20 mouse cellular contexts compared by ENCODE assay signal in genomic region chr4:75041930-75042579, GRCm38 (mm10).
DNase-seq lines count a peak whose midpoint lies in the region; ATAC-seq and TF ChIP-seq lines count a peak whose summit lies in the region.
"Had no signal": no experiment of that assay in that cellular context is flagged by ENCODE, and none has a peak within 500 bp of the region (broad histone marks: within the 10 kb centered on the region; RNA-seq: fewer than 3 reads in every experiment).

No protein-coding gene starts in this region.

- H3K27me3 ChIP-seq in G1E (ENCODE audit: insufficient read depth, low read length), result no peaks in the 10 kb centered on the region
- no peaks in the 10 kb centered on the region for H3K27me3 ChIP-seq in erythroblast, embryonic 14.5 days (ENCODE audit: control insufficient read depth)
- no peaks in the 10 kb centered on the region for H3K27me3 ChIP-seq in liver, embryonic 15.5 days
- H3K27me3 ChIP-seq in forebrain, embryonic 10.5 days (ENCODE audit: poor library complexity, severe bottlenecking), result no peaks in the 10 kb centered on the region
- H3K27me3 ChIP-seq: limb, embryonic 12.5 days; midbrain, embryonic 12.5 days had no signal

- peaks cover 6% of the 10 kb centered on the region; the same call in 1 of the 2 replicates for H3K4me1 ChIP-seq in G1E (ENCODE audit: insufficient read depth, low read depth, low read length)
- H3K4me1 ChIP-seq in erythroblast, embryonic 14.5 days (ENCODE audit: control insufficient read depth), result peaks cover 25% of the 10 kb centered on the region
- peaks cover 6% of the 10 kb centered on the region for H3K4me1 ChIP-seq in liver, embryonic 15.5 days (replicated peaks)
- no peaks in the 10 kb centered on the region for H3K4me1 ChIP-seq in forebrain, embryonic 10.5 days
- H3K4me1 ChIP-seq: hindbrain, embryonic 10.5 days; limb, embryonic 12.5 days; midbrain, embryonic 12.5 days had no signal

- peak overlapping the region; percentile 68 for H3K27ac ChIP-seq in liver, embryonic 15.5 days (replicated peaks)
- no peak overlapping the region for H3K27ac ChIP-seq in forebrain, embryonic 10.5 days
- H3K27ac ChIP-seq: hindbrain, embryonic 10.5 days; kidney, postnatal 0 days; limb, embryonic 12.5 days; midbrain, embryonic 12.5 days had no signal

- no peak overlapping the region for H3K4me3 ChIP-seq in G1E (ENCODE audit: low read depth, low read length)
- H3K4me3 ChIP-seq in erythroblast, embryonic 14.5 days (replicated peaks), result peak overlapping the region; percentile 41
- H3K4me3 ChIP-seq in liver, embryonic 15.5 days (replicated peaks), result 0 out of 2 replicates have a peak overlapping the region, but pooled peaks have one; percentile 17
- no peak overlapping the region for H3K4me3 ChIP-seq in forebrain, embryonic 10.5 days
- H3K4me3 ChIP-seq: hindbrain, embryonic 10.5 days; limb, embryonic 12.5 days; midbrain, embryonic 12.5 days had no signal

- H3K9me3 ChIP-seq in G1E (replicated peaks), result no peaks in the 10 kb centered on the region
- no peaks in the 10 kb centered on the region for H3K9me3 ChIP-seq in erythroblast, embryonic 14.5 days (ENCODE audit: control insufficient read depth, low read length)
- H3K9me3 ChIP-seq in liver, embryonic 15.5 days (replicated peaks), result no peaks in the 10 kb centered on the region
- H3K9me3 ChIP-seq in forebrain, embryonic 10.5 days, result no peaks in the 10 kb centered on the region
- H3K9me3 ChIP-seq: hindbrain, embryonic 10.5 days; limb, embryonic 12.5 days; midbrain, embryonic 12.5 days had no signal

- no peak overlapping the region for H3K9ac ChIP-seq in liver, embryonic 15.5 days
- H3K9ac ChIP-seq: limb, embryonic 12.5 days; lung, embryonic 14.5 days; midbrain, embryonic 12.5 days had no signal

- 13% methylated on average over 1 of the region's 1 CpGs for WGBS in liver, embryonic 15.5 days (ENCODE audit: insufficient replicate concordance)
- 91% methylated on average over 1 of the region's 1 CpGs for WGBS in forebrain, embryonic 10.5 days

- no peak for TF ChIP-seq CTCF in G1E (IDR thresholded peaks at IDR 0.05; ENCODE audit: low read depth, low read length)

- H3K4me2 ChIP-seq in liver, embryonic 15.5 days, result peak overlapping the region; percentile 49
- H3K4me2 ChIP-seq: limb, embryonic 12.5 days; lung, embryonic 14.5 days; midbrain, embryonic 12.5 days had no signal

- DNase-seq in G1E (ENCODE audit: low spot score) (peak; percentile 11), MEL-GATA-1-ER (ENCODE audit: extremely low read depth, low read depth) (peak; percentile 63)
- no peak for DNase-seq in forebrain, embryonic 10.5 days (ENCODE audit: extremely low spot score, low spot score)
- no peak for DNase-seq in urinary bladder, adult 2 months (ENCODE audit: low spot score)
- DNase-seq in right cerebral cortex, postnatal 36 days (ENCODE audit: low spot score in 2 of 2), result no peak
- DNase-seq: adrenal gland, postnatal 25 days; cerebellum, adult 9-10 months; gastrocnemius, postnatal 14 days; kidney, adult 18-20 months; lung, embryonic 14.5 days; lung, postnatal 4 days; retina, postnatal 1 day; thymus, adult 18-20 months had no signal

- ATAC-seq in G1E (ENCODE audit: extremely low read depth, insufficient number of reproducible peaks, low FRiP score, poor library complexity, severe bottlenecking), result peak; percentile 97
- ATAC-seq in liver, embryonic 15.5 days (ENCODE audit: insufficient read depth), result peak; percentile 98
- ATAC-seq: forebrain, embryonic 14.5 days had no signal

- no peaks in the 10 kb centered on the region for H3K36me3 ChIP-seq in G1E (replicated peaks)
- H3K36me3 ChIP-seq in erythroblast, embryonic 14.5 days (ENCODE audit: control insufficient read depth), result no peaks in the 10 kb centered on the region
- no peaks in the 10 kb centered on the region for H3K36me3 ChIP-seq in liver, embryonic 15.5 days (replicated peaks)
- no peaks in the 10 kb centered on the region for H3K36me3 ChIP-seq in forebrain, embryonic 10.5 days (replicated peaks)
- H3K36me3 ChIP-seq: hindbrain, embryonic 10.5 days; limb, embryonic 12.5 days; midbrain, embryonic 12.5 days had no signal

Comparison
In these comparisons a context has a peak if more than half of its experiments do, and no peak if none do; other contexts are left out.
1. DNase-seq: peak in G1E (single experiment) and MEL-GATA-1-ER (single experiment); none in forebrain, embryonic 10.5 days (single experiment), urinary bladder, adult 2 months (single experiment) and right cerebral cortex, postnatal 36 days (0 of 2).
2. H3K4me3 ChIP-seq: peak in erythroblast, embryonic 14.5 days (single experiment) and liver, embryonic 15.5 days (single experiment); none in G1E (single experiment) and forebrain, embryonic 10.5 days (single experiment).